Mouse (Mus musculus): ENCODE results near the gene Cbx4.

DNA sequence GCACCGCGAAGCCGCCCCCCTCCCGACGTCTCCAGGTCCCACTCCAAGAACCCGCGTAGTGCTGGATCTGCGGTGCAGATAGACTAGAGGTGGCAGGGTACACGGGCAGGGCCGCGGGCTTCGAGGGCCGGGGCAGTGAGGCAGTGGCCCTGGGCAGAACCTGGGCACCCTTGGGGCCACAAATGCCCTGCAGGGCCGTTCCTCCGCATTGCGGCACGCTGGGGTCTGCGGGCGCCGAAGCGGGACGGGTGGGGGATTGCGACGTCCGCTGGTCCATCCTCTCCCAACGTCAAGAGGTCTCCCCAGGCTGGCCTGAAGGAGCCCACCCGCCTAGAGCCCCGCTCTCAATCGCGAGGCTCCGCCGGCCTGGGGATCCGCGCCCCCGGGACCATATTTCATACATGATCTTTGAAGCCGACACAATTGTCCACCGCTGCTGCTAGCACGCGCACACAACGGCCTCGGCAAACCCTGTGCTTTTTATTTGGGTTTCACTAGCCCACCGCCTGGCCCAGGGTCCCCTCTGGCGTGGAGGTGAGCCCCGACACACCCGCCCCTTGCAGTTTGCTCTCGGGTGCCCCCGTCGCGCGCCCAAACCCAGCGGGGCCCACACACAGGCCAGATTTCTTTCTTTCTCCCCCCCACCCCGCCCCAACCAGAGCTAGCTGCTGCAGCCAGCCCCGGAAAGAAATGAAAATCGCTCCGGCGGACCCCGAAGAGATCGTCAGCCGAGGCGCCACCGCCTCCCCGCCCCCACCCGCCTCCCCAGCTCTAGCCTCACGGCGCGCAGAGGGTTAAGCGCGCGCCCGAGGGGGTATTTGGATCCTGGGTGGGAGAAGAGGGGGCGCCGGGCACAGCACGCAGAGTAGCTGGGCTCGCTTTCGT is 4.3 kb upstream of the Cbx4 start:
- no peak for TF ChIP-seq POLR2A (IDR thresholded peaks at IDR 0.05; ENCODE audit: low read depth, low read length)
- no peak for TF ChIP-seq CTCF (conservative IDR thresholded peaks at IDR 0.05; ENCODE audit: insufficient read depth, insufficient read length, low read depth, low read length)
